Mouse (Mus musculus) retina, embryonic 14.5 days (tissue): ENCODE measurements around the gene Snx8.

Experiments used
- DNase-seq: peaks from one replicate; pipeline ENCODE4 v3.0.0-alpha.2; 2015; ENCODE audit warnings: low spot score

Gene Snx8

DNA sequence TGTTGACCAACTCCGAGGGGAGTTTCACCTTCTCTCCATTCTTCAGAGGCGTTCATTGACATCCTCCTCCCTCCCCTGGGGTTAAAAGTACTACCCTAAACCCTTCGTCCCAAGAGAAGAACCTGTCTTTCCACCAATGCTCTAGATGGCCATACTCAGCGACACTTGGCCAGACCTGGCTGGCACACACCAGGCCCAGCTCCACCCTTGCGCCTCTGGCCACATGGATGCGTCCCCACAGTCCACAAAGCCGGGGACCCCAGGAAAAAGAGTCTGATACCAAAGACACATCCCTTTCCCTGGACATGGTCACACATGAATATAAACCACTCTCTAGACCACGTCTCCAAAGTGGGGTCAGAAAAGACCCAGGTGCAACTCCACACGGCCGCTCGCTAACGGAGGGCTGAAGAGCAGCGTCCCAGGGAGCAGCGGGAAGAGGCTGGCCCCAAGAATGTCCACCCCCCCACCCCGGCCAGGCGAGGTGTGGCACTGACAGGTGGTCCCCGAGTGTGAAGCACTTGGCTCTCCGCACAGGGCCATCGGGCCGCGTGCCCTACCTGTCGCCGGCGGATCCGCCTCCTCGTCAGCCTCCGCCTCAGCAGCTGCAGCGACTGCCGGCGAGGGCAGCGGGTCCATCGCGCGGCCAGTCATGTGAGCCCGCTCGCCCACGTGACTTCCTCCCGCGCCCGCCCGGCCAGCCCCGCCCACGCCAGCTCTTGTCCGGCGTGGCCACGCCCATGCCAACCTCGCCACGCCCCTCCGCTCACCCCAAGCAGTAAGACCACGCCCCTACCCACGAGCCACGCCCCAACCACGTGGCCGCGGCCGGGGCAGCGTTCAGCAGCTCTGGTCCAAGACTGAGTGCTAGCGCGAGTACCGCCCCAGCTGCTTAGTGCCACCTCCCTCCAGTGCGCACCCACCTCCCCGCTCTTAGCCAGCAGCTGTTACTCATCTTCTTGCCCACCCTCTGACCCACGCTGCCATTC lies at the start of gene Snx8:
Gene Snx8 (minus strand): TSS at position 675 of the 989 bp plus-strand sequence.
- DNase-seq: peak; percentile 98

- no peak for DNase-seq
Observed at GRCm38 (mm10) chr5:140425016-140425783, 36.1 kb upstream of the Snx8 start.

DNA sequence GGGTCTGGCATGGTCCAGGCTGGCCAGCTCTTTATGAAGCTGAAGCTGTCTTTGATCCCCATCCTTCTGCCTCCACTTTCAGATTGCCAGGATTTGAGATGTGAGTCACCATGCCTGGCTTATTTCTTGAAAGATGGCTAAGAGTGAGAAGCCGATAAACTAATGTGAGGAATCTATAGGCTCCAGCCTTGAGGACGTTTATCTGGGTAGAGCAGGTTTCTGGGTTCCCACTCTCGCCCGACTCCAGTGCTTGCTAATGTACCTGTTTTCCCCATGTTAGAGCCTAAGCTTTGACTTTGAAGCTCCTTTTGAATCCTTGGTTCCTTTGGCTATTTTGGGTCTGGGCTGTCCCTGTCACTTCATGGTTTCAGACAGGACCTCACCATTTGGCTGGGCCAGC lies 31.6 kb upstream of the Snx8 start:
- DNase-seq: no peak

GRCm38 (mm10) chr5:140419442-140420080 lies 30.5 kb upstream of the Snx8 start:
- no peak for DNase-seq

- DNase-seq: peak; percentile 95
Observed at GRCm38 (mm10) chr5:140418489-140419441, 29.7 kb upstream of the Snx8 start, which contains the start of gene Eif3b. Eif3b (plus strand) TSS chr5:140419328.

GRCm38 (mm10) chr5:140418106-140418488 lies 29.0 kb upstream of the Snx8 start:
- DNase-seq: no peak

GRCm38 (mm10) chr5:140414647-140415046 lies 25.6 kb upstream of the Snx8 start:
- peak; percentile 34 for DNase-seq

DNA sequence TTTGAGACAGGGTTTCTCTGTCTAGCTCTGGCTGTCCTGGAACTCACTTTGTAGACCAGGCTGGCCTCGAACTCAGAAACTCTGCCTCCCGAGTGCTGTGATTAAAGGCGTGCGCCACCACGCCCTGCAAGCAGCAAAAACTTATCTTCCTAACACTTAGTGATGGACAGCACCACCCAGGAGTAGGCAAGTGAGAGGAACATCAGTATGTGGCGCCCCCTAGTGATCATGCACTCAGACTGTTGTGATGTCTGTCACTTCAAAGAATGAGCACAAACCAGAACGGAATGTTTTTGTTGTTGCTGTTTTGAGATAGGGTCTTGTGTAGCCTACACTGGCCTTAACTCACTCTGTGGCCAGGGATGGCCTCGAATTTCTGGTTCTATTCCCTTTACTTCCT lies 22.3 kb upstream of the Snx8 start:
- peak; percentile 78 for DNase-seq

GRCm38 (mm10) chr5:140408801-140409200 lies 19.7 kb upstream of the Snx8 start:
- no peak for DNase-seq

DNA sequence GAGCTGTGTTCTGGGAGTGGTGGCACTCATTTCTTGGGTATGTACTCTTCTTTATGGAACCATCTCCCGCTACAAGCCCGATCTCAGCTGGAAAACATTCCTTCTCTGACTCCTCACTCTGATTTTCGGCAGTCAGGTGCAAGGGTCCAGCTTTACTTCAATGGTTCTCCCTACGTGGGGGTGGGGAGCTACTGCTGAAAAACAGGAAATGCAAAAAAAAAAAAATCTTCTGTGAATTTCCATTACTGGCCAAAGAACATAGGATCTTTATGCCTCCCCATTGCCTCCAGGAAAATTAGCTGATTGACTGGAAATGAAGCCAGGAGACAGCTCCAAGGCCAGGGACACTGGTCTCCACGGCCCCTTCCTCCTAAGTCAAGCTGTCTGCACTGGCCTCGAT lies 17.6 kb upstream of the Snx8 start:
- no peak for DNase-seq

DNA sequence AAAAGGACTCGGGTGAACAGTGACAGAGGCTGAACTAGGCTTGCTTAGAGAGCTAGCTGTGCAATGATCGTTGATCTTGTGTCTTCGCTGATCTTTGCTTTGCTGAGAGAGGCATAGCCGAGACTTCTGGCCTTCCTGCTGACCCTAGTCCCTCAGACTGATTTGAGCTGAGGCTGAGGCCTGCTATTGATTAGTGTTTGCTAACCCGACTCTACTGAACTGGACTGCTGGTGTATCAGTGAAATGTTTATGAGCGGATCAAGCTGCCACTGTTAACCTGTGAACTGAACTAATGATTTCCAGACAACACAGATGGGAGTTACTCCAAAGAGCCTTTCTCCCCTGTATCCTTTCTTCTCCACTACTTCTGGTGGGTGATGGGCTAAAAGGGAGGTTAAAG lies 16.1 kb upstream of the Snx8 start:
- no peak for DNase-seq

- DNase-seq: no peak
Observed at GRCm38 (mm10) chr5:140402640-140403270, 13.7 kb upstream of the Snx8 start.

DNA sequence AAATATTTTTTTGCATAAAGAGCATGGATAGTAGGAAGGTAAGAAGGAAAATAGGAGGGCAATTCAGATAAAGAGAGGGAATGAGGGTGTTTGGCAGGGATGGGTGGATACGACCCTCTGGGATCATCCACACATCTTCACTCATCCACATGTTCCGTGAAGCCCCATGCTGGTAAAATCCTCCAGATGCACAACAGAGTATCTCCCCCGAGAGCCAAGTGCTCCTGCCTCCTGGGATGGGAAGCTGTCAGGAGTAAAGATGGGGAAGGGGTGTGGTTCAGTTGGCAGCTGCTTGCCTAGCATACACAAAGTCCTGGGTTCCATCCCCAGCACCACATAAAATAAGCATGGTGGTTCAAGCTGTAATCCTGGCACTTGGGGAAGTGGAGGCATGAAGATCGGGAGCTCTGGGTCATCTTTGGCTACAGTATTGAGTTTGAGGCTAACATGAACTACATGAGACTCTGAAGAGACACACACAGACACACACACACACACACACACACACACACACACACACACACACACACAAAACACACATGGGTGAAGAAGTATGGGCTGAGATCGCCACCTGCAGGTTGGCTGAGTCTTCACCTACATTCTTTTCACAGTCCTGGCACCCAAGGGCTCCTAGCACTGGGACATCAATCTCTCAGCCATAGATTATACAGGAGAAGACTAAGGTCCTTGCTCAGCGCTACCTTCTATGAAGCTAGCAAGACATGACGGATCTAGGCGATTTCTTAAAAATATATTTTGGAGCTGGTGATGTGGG lies 7.3 kb upstream of the Snx8 start:
- peak; percentile 54 for DNase-seq

DNA sequence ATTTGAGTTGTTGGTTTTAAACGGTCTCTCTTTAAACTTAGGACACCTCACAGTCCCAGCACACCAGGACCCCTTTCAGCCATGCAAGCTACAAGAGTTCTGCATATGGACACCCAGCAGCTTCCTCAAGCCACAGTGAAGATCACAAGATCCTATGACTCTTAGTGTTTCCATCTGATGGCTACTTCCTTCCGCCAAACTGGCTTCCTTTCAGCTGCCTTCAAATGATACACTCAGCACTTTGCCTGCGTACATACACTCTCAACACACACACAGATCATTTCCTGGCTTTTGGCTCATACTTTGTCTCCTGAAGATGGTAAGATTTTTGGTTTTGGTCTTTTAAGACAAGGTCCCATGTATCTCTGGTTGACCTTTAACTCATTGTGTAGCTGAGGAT lies 3.6 kb upstream of the Snx8 start:
- no peak for DNase-seq

- no peak for DNase-seq
Observed at GRCm38 (mm10) chr5:140391981-140392380, 2.9 kb upstream of the Snx8 start.

GRCm38 (mm10) chr5:140391435-140391834 lies 2.4 kb upstream of the Snx8 start:
- DNase-seq: no peak

DNA sequence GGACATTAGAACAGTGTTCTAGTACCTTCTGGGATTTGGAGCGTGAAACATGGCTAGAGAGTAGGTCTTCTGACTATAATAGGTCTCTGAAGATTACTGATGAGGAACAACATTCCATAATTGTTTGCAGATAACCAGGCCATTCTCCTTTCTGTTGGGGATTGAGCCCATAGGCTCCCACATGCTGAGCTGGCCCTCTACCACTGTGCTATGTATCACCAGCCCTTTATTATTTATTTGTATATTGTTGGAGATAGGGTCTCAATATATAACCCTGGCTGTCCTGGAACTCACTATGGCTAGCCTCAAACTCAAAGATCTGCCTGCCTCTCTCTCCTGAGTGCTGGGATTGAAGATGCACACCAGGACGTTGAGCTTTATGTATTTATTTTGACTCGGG lies 585 bp upstream of the Snx8 start:
- DNase-seq: no peak

GRCm38 (mm10) chr5:140387816-140388510 lies 1.1 kb downstream of the Snx8 start:
- no peak for DNase-seq

DNA sequence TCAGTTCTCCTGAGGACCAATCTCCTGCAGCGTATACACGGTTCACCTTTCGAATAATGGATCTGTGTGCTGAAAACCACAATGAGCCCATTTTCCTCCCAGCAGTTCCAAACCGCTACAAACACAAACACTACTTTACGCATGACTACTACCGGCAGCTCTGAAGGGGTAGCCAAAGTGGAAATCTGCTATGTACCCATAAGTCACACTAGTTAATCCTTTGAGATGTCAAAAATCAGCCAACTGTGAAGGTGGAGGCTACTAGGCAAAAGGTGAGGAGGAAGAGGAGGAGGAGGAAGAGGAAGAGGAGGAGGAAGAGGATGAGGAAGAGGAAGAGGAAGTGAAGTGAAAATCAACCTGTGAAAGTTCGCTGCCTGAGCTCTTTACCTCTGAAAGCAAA lies 1.8 kb downstream of the Snx8 start:
- DNase-seq: no peak
